Mouse (Mus musculus): ENCODE data around the gene 4933427D14Rik. TPM values are rescaled to one million over a fixed set of nuclear protein-coding genes. Genes with fewer than 3 reads are reported as not detected.

4933427D14Rik gene
- total RNA-seq, 1 experiment: 8.3 TPM

DNA sequence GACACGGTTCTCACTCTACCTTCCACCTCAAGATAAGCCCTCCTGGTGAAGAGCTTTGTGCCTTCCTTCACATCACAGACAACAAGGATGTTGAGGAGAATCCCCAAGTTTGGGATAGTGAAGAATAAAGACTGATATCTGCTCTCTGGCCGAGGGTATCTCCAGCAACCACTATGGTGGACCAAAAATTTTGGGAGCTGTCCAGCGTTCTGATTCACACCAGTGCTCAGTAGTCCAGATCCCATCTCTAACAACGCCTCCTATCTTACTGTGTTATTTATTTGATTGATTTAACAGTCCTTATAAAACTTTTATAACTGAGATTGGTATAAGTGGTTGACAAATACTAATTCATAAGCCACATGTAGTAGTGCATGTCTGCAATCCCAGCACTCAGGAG is 94.0 kb downstream of the 4933427D14Rik start:
- no peak for TF ChIP-seq ZNF384 (IDR thresholded peaks at IDR 0.05; ENCODE audit: low read depth, low read length)
- no peak for TF ChIP-seq CHD2 (IDR thresholded peaks at IDR 0.05; ENCODE audit: low read depth, low read length)
- TF ChIP-seq ZC3H11A (IDR thresholded peaks at IDR 0.05; ENCODE audit: borderline replicate concordance, low read depth, low read length): no peak
- TF ChIP-seq MAFK (IDR thresholded peaks at IDR 0.05; ENCODE audit: insufficient read depth, low read depth, low read length): no peak
- no peak for TF ChIP-seq HCFC1 (IDR thresholded peaks at IDR 0.05; ENCODE audit: borderline replicate concordance, insufficient read depth, low read length)
- no peak overlapping the region for H3K27ac ChIP-seq (ENCODE audit: insufficient read depth, low read depth, low read length, poor library complexity, severe bottlenecking)
- DNase-seq (ENCODE audit: low read depth, low spot score): no peak
- in situ Hi-C loops (cut with MboI; ENCODE audit: low sequenced_read_pairs in 2 of 2, unreplicated experiment in 2 of 2): no loop called here
- H3K9me3 ChIP-seq (ENCODE audit: control insufficient read depth, insufficient read depth, low read depth, low read length): no peaks in the 10 kb centered on the region
- H3K36me3 ChIP-seq (ENCODE audit: control insufficient read depth, insufficient read depth, low read length, poor library complexity, severe bottlenecking): no peaks in the 10 kb centered on the region
- H3K4me1 ChIP-seq (ENCODE audit: control insufficient read depth in 2 of 2, insufficient read depth in 2 of 2, low read length in 2 of 2, poor library complexity in 1 of 2): no peaks in the 10 kb centered on the region
- no peak overlapping the region for H3K9ac ChIP-seq (ENCODE audit: insufficient read depth, low read depth, low read length, poor library complexity, severe bottlenecking)
- no peak overlapping the region for H3K4me3 ChIP-seq (ENCODE audit: insufficient read depth in 1 of 2, low read depth in 1 of 2, low read length in 2 of 2, poor library complexity in 1 of 2, severe bottlenecking in 1 of 2)

DNA sequence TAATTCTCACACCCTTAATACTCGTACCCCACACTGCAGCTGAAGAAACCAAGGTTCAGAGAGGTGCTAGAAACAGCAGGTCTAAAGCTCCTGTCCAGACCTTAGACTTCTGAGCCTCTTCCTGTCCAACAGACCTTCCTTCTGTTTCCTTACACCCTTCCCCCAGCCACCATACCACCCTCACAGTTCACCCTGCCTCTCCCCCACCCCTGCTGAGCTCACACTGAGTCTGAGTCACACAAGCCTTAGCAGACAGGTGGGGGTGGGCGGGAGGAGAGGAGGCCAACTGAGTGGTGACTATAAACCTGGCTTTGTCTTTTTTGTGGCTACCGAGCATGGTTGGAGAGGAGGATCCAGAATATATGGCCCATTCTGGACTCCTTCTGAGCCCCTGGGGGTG is 96.5 kb downstream of the 4933427D14Rik start:
- Histone ChIP-seq H3K9ac (ENCODE audit: insufficient read depth, low read depth, low read length, poor library complexity, severe bottlenecking) (no peak overlapping the region), H3K4me3 (ENCODE audit: insufficient read depth in 1 of 2, low read depth in 1 of 2, low read length in 2 of 2, poor library complexity in 1 of 2, severe bottlenecking in 1 of 2) (no peak overlapping the region), H3K4me1 (ENCODE audit: control insufficient read depth in 2 of 2, insufficient read depth in 2 of 2, low read length in 2 of 2, poor library complexity in 1 of 2) (no peaks in the 10 kb centered on the region), H3K9me3 (ENCODE audit: control insufficient read depth, insufficient read depth, low read depth, low read length) (no peaks in the 10 kb centered on the region), H3K36me3 (ENCODE audit: control insufficient read depth, insufficient read depth, low read length, poor library complexity, severe bottlenecking) (no peaks in the 10 kb centered on the region), H3K27ac (ENCODE audit: insufficient read depth, low read depth, low read length, poor library complexity, severe bottlenecking) (no peak overlapping the region)
- TF ChIP-seq ZNF384 (IDR thresholded peaks at IDR 0.05; ENCODE audit: low read depth, low read length): no peak
- no peak for TF ChIP-seq MAFK (IDR thresholded peaks at IDR 0.05; ENCODE audit: insufficient read depth, low read depth, low read length)
- no peak for TF ChIP-seq CHD2 (IDR thresholded peaks at IDR 0.05; ENCODE audit: low read depth, low read length)
- TF ChIP-seq ZC3H11A (IDR thresholded peaks at IDR 0.05; ENCODE audit: borderline replicate concordance, low read depth, low read length): no peak
- no peak for TF ChIP-seq HCFC1 (IDR thresholded peaks at IDR 0.05; ENCODE audit: borderline replicate concordance, insufficient read depth, low read length)
- no peak for DNase-seq (ENCODE audit: low read depth, low spot score)
- in situ Hi-C loops (cut with MboI; ENCODE audit: low sequenced_read_pairs in 2 of 2, unreplicated experiment in 2 of 2): no loop called here

DNA sequence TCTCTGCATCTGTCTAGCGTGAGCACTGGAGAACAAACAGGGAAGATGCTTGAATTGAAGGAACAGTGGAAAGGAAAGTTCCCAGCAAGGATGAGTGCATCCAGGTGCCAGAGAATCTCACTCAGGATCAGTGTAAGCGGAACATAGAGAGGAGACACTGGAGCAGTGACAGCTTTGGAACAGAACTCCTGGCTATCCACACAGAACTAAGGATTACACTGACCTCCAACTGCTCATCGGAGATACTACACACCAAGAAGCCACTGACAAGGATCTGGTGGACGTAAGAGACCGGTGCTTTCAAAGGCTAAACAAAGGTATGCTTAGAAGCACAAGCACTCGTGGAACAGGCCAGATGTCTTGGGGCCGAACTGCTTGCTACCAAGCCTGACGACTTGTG is 103.0 kb downstream of the 4933427D14Rik start:
- no peak for DNase-seq (ENCODE audit: low read depth, low spot score)
- Histone ChIP-seq H3K9me3 (ENCODE audit: control insufficient read depth, insufficient read depth, low read depth, low read length) (no peaks in the 10 kb centered on the region), H3K9ac (ENCODE audit: insufficient read depth, low read depth, low read length, poor library complexity, severe bottlenecking) (no peak overlapping the region), H3K27ac (ENCODE audit: insufficient read depth, low read depth, low read length, poor library complexity, severe bottlenecking) (no peak overlapping the region), H3K4me3 (ENCODE audit: insufficient read depth in 1 of 2, low read depth in 1 of 2, low read length in 2 of 2, poor library complexity in 1 of 2, severe bottlenecking in 1 of 2) (no peak overlapping the region), H3K36me3 (ENCODE audit: control insufficient read depth, insufficient read depth, low read length, poor library complexity, severe bottlenecking) (no peaks in the 10 kb centered on the region), H3K4me1 (ENCODE audit: control insufficient read depth in 2 of 2, insufficient read depth in 2 of 2, low read length in 2 of 2, poor library complexity in 1 of 2) (no peaks in the 10 kb centered on the region)
- TF ChIP-seq MAFK (IDR thresholded peaks at IDR 0.05; ENCODE audit: insufficient read depth, low read depth, low read length) (no peak), ZNF384 (IDR thresholded peaks at IDR 0.05; ENCODE audit: low read depth, low read length) (no peak), ZC3H11A (IDR thresholded peaks at IDR 0.05; ENCODE audit: borderline replicate concordance, low read depth, low read length) (no peak), HCFC1 (IDR thresholded peaks at IDR 0.05; ENCODE audit: borderline replicate concordance, insufficient read depth, low read length) (no peak), CHD2 (IDR thresholded peaks at IDR 0.05; ENCODE audit: low read depth, low read length) (no peak)
- in situ Hi-C loops (cut with MboI; ENCODE audit: low sequenced_read_pairs in 2 of 2, unreplicated experiment in 2 of 2): no loop called here

Other genes starting within 250 kb of the 4933427D14Rik start
- gene Aipl1, start 169.9 kb downstream of the 4933427D14Rik start, total RNA-seq (2012; rRNA removed): 0.18 and 0.32 TPM in 2 replicates
- gene Pimreg, start 165.4 kb downstream of the 4933427D14Rik start, total RNA-seq (2012; rRNA removed): 28.7 and 31.3 TPM in 2 replicates
- gene Pitpnm3, start 71.7 kb downstream of the 4933427D14Rik start, total RNA-seq (2012; rRNA removed): 0.32 and 0.36 TPM in 2 replicates
- 2.8 and 5.1 TPM in 2 replicates for gene Gm43951, start 619 bp downstream of the 4933427D14Rik start, total RNA-seq (2012; rRNA removed)
- 77.1 and 126 TPM in 2 replicates for gene Txndc17, start 88 bp upstream of the 4933427D14Rik start, total RNA-seq (2012; rRNA removed)
- 21.5 and 28.6 TPM in 2 replicates for gene Med31, start 8.1 kb upstream of the 4933427D14Rik start, total RNA-seq (2012; rRNA removed)
- 7.1 and 8.1 TPM in 2 replicates for gene Slc13a5, start 59.8 kb upstream of the 4933427D14Rik start, total RNA-seq (2012; rRNA removed)
- gene Xaf1, start 94.2 kb upstream of the 4933427D14Rik start, total RNA-seq (2012; rRNA removed): 7.5 and 7.6 TPM in 2 replicates
- 0.13 and 0.16 TPM in 2 replicates for gene Fbxo39, start 107.0 kb upstream of the 4933427D14Rik start, total RNA-seq (2012; rRNA removed)
- gene Tekt1, start 155.0 kb upstream of the 4933427D14Rik start, total RNA-seq (2012; rRNA removed): 4.0 and 5.7 TPM in 2 replicates
- gene Smtnl2, start 204.3 kb upstream of the 4933427D14Rik start, total RNA-seq (2012; rRNA removed): 23.6 and 26.7 TPM in 2 replicates
- gene Ggt6, start 228.1 kb upstream of the 4933427D14Rik start, total RNA-seq (2012; rRNA removed): 0.98 and 1.4 TPM in 2 replicates
- 278 and 286 TPM in 2 replicates for gene Mybbp1a, start 233.9 kb upstream of the 4933427D14Rik start, total RNA-seq (2012; rRNA removed)

Data from ES-E14 (cell line).